Mouse (Mus musculus) layer of hippocampus, adult 9-11 months (tissue): ENCODE measurements at regions not wholly inside any gene's neighbourhood (a gene's known extent, or its start where the extent isn't known, plus 50 kb on each side); places are given as distances from the start of the nearest gene placed in this dataset.
A peak's percentile ranks its signal among the peaks of the same experiment; 100 is the strongest.

Experiments used
- DNase-seq: peaks from one replicate; pipeline ENCODE4 v3.0.0; 2022

GRCm38 (mm10) chr3:17201773-17202172, 746.4 kb upstream of the Cypt12 start:
- peak; percentile 18 for DNase-seq

GRCm38 (mm10) chr3:17214031-17214430, 734.2 kb upstream of the Cypt12 start:
- DNase-seq = no peak

- no peak for DNase-seq
These were observed 731.4 kb upstream of the Cypt12 start for GRCm38 (mm10) chr3:17216825-17217224.

GRCm38 (mm10) chr3:17238407-17238806, 709.8 kb upstream of the Cypt12 start:
- no peak for DNase-seq

DNA sequence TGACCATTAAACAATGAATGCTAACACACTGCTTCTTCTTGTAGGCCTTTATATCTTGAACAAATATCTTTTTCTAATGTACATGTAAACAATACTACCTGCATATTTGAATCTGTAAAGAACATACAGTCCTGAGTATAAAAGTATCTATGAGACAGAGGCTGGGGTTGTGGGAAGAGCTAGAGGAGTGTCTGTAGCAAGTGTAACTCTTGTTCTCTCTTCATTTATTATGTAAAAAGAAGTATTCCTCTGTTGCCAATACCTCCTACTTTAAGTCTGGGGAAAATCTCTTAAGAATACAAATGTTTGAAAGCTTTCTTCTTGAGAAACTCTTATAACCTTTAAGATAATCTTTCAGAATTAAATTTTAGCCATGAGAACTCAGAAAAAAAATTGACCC, 689.8 kb upstream of the Cypt12 start:
- DNase-seq = no peak

- no peak for DNase-seq
These were observed 689.1 kb upstream of the Cypt12 start for GRCm38 (mm10) chr3:17259093-17259492.

DNA sequence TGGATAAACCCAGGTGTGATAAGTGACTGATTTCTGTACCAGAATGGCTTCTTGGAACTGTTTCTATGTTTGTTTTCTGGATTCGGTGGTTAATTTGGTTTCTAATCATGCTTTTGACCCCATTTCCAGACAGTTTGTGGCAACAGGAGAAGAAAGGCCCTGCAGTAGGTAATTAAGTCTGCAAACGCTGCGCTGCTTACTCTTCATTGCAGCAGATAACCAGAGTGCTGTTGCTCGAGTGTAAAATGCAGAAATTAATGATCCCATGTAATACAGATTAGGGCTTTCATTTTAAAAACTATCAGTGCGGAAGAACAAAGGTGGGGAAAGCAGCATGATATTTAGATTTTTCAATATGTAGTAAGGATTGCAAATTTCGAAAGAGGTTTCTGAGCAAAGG, 667.0 kb upstream of the Cypt12 start:
- DNase-seq = no peak

GRCm38 (mm10) chr3:17282881-17283280, 665.3 kb upstream of the Cypt12 start:
- no peak for DNase-seq

GRCm38 (mm10) chr3:17317523-17317922, 630.7 kb upstream of the Cypt12 start:
- no peak for DNase-seq

DNA sequence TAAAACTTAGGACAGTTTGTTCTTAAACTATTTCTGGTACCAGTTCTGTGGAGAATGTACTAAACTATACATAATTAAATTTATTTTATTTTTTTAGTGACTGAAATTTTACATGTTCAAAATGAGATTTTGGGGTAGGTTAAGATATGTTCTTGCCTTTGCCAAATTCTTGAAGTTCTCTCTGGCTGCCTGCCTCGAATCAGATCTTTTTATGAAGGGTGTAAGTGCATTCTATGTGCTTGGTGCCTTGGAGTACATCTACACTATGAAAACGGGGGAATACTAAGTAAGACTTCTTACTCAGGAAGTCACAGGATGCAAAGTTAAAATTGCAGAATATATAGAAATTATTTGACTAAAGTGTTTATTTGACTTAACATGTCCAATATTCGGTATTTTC, 629.8 kb upstream of the Cypt12 start:
- no peak for DNase-seq

GRCm38 (mm10) chr3:17319213-17319612, 629.0 kb upstream of the Cypt12 start:
- DNase-seq = no peak

GRCm38 (mm10) chr3:17319931-17320330, 628.3 kb upstream of the Cypt12 start:
- DNase-seq = no peak

GRCm38 (mm10) chr3:17322266-17322665, 625.9 kb upstream of the Cypt12 start:
- DNase-seq = no peak

DNA sequence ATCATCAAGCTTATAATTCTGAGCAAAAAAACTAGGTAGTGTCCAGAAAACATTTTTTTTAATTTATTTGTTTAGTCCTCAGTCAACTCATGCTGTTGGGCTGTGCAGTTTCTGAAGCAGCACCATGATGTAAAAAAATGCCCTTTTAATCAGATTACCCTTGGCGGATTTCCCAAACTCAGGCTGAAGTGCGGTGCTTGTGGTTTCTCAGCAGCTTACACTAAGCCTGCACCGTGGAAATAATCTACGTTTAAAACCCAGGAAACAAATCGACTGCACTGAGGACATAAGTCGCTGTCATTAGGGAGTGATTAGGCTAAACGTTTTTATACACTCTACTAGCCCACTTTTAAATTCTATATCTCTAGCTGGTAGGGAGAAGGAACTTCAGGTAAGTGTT, 623.4 kb upstream of the Cypt12 start:
- no peak for DNase-seq

DNA sequence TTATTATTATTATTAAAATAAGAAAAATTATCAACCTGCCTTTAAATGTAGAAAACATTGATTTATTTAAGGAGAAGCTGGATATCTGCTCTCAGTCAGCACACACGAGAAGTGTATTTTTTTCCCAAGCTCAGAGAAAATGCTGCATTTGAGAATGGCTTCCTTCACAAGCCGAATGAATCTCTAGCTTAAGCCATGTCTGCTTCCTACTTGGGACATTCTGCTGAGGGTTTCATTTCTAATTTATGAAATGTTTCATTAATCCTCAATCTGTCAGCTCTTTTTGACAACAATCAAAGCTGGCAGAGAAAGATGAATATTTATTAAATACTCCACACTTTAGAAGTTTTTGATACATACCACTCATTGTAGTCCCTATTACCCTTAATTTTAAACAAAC, 622.4 kb upstream of the Cypt12 start:
- DNase-seq = no peak

GRCm38 (mm10) chr3:17326292-17326691, 621.9 kb upstream of the Cypt12 start:
- no peak for DNase-seq

- no peak for DNase-seq
These were observed 621.4 kb upstream of the Cypt12 start for GRCm38 (mm10) chr3:17326774-17327173.

GRCm38 (mm10) chr3:17327706-17328105, 620.5 kb upstream of the Cypt12 start:
- DNase-seq = no peak

- no peak for DNase-seq
These were observed 618.8 kb upstream of the Cypt12 start for GRCm38 (mm10) chr3:17329411-17329810.

GRCm38 (mm10) chr3:17330429-17331373, 617.5 kb upstream of the Cypt12 start:
- DNase-seq = no peak

DNA sequence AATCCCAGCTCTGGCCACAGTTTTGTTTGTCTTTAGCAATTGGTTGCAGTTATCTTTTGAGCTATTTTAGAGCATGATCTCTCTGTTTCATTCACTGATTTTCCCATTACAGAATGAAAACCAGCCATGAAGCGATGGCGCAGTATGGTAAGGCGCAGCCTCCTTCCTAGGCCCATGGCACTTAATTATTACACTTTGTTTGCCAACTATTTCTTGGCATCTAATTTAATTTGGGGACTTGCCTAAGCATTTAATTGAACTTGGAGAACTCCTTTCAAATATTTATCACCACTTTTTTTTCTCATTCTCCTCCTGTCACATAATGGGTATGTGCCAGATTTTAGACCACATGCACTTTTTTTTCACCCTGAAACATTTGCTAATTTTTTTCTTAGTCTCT, 588.0 kb upstream of the Cypt12 start:
- no peak for DNase-seq
